Mouse (Mus musculus): Measurements from ENCODE around the gene Tcp10a.
"Not testable (repeated sequence)": the region's sequence is repeated elsewhere in the genome, so short reads cannot be mapped to it uniquely, and the experiment has no call there.

The Tcp10a gene

GRCm38 (mm10) chr17:7324346-7324745, at the start of gene Tcp10a:
TSS of gene Tcp10a (plus strand) at chr17:7324646.
- DNase-seq: not testable (repeated sequence)

- DNase-seq: no peak
Observed at GRCm38 (mm10) chr17:7278702-7279242, 45.7 kb upstream of the Tcp10a start.

- no peak for DNase-seq
Observed at GRCm38 (mm10) chr17:7279251-7279650, 45.2 kb upstream of the Tcp10a start.

GRCm38 (mm10) chr17:7284297-7284910, 40.0 kb upstream of the Tcp10a start:
- DNase-seq: no peak

- no peak for DNase-seq
Observed at GRCm38 (mm10) chr17:7285292-7285691, 39.2 kb upstream of the Tcp10a start.

GRCm38 (mm10) chr17:7286422-7287050, 37.9 kb upstream of the Tcp10a start:
- DNase-seq: no peak

GRCm38 (mm10) chr17:7292012-7292684, 32.3 kb upstream of the Tcp10a start:
- no peak for DNase-seq

- DNase-seq: peak; percentile 23 to 32
Observed at GRCm38 (mm10) chr17:7306278-7307196, 17.9 kb upstream of the Tcp10a start.

- DNase-seq: not testable (repeated sequence)
Observed at GRCm38 (mm10) chr17:7315693-7316382, 8.6 kb upstream of the Tcp10a start.

GRCm38 (mm10) chr17:7319789-7320188, 4.7 kb upstream of the Tcp10a start:
- not testable (repeated sequence) for DNase-seq

GRCm38 (mm10) chr17:7326415-7326814, 2.0 kb downstream of the Tcp10a start:
- not testable (repeated sequence) for DNase-seq

- not testable (repeated sequence) for DNase-seq
Observed at GRCm38 (mm10) chr17:7332745-7333144, 8.3 kb downstream of the Tcp10a start.

- not testable (repeated sequence) for DNase-seq
Observed at GRCm38 (mm10) chr17:7337381-7337780, 12.9 kb downstream of the Tcp10a start.

- DNase-seq: not testable (repeated sequence)
Observed at GRCm38 (mm10) chr17:7348765-7349164, 24.3 kb downstream of the Tcp10a start.

- not testable (repeated sequence) for DNase-seq
Observed at GRCm38 (mm10) chr17:7352596-7352995, 28.1 kb downstream of the Tcp10a start, which contains the start of gene Ttll2. TSS of gene Ttll2 (minus strand) at chr17:7352696.

GRCm38 (mm10) chr17:7359806-7360205, 35.4 kb downstream of the Tcp10a start:
- DNase-seq: not testable (repeated sequence)

GRCm38 (mm10) chr17:7360749-7361465, 36.5 kb downstream of the Tcp10a start:
- DNase-seq: not testable (repeated sequence)

GRCm38 (mm10) chr17:7365615-7366014, 41.2 kb downstream of the Tcp10a start:
- DNase-seq: not testable (repeated sequence)

GRCm38 (mm10) chr17:7366265-7366664, 41.8 kb downstream of the Tcp10a start:
- DNase-seq: not testable (repeated sequence)

GRCm38 (mm10) chr17:7366676-7367374, 42.4 kb downstream of the Tcp10a start:
- DNase-seq: not testable (repeated sequence)
